Mouse (Mus musculus) kidney, embryonic 14.5 days (tissue): ENCODE data around the gene Naa30. TPM values are rescaled to one million over a fixed set of nuclear protein-coding genes. Genes with fewer than 3 reads are reported as not detected.

ENCODE experiments used
- ATAC-seq: fragments of 200-750 bp; cut with Nextera tagmentation; 2 replicates; pipeline ENCODE4 v1.8.0; 2017; ENCODE audit warnings: moderate number of reproducible peaks, mild to moderate bottlenecking, moderate TSS enrichment, moderate library complexity; ENCODE audit not compliant: low FRiP score, low TSS enrichment
- H3K27ac ChIP-seq: fragments of 300-500 bp; sonication (generic); 2 replicates; pipeline ENCODE4 v1.5.1; 2014; ENCODE audit warnings: low read depth, mild to moderate bottlenecking, low read length, moderate library complexity, mixed read lengths
- H3K27me3 ChIP-seq: fragments of 300-500 bp; sonication (generic); 2 replicates; pipeline ENCODE4 v1.6.1; 2014; ENCODE audit warnings: mild to moderate bottlenecking, low read length; ENCODE audit not compliant: control insufficient read depth, insufficient read depth
- H3K36me3 ChIP-seq: fragments of 300-500 bp; sonication (generic); 2 replicates; pipeline ENCODE4 v1.6.1; 2014; ENCODE audit warnings: low read length, mixed read lengths; ENCODE audit not compliant: control insufficient read depth, insufficient read depth
- H3K4me1 ChIP-seq: fragments of 300-500 bp; sonication (generic); 2 replicates; pipeline ENCODE4 v1.6.1; 2014; ENCODE audit warnings: low read length, mixed read lengths; ENCODE audit not compliant: control insufficient read depth, insufficient read depth
- H3K4me2 ChIP-seq: fragments of 300-500 bp; sonication (generic); replicated peaks from 2 replicates; pipeline ENCODE4 v1.6.1; 2014; ENCODE audit warnings: low read depth, mild to moderate bottlenecking, low read length
- H3K4me3 ChIP-seq: fragments of 300-500 bp; sonication (generic); 2 replicates; pipeline ENCODE4 v1.5.1; 2014; ENCODE audit warnings: mild to moderate bottlenecking, low read length
- H3K9ac ChIP-seq: fragments of 300-500 bp; sonication (generic); 2 replicates; pipeline ENCODE4 v1.6.1; 2014; ENCODE audit warnings: low read depth, mild to moderate bottlenecking, low read length, moderate library complexity
- H3K9me3 ChIP-seq: fragments of 300-500 bp; sonication (generic); 2 replicates; pipeline ENCODE4 v1.6.1; 2016; ENCODE audit warnings: low read length; ENCODE audit not compliant: control insufficient read depth
- WGBS: fragments of 180-500 bp; shearing (Covaris S2); extraction: QIAGEN DNeasy Blood & Tissue Kit; methylation state at CpG from one replicate; pipeline ENCODE4 v1.1.7; 2014; 5-methylcytosine and 5-hydroxymethylcytosine counted together
- polyA plus RNA-seq: library from polyadenylated mRNA; unstranded; fragments of >200 nt; fragmentation: Nextera tagmentation; extraction: Ambion mirVana; gene quantifications from 2 replicates; pipeline ENCODE4 v1.2.1, GENCODE M21; 2014

The Naa30 gene
- polyA plus RNA-seq, 1 experiment from 2014 or later: 16.1 TPM

DNA sequence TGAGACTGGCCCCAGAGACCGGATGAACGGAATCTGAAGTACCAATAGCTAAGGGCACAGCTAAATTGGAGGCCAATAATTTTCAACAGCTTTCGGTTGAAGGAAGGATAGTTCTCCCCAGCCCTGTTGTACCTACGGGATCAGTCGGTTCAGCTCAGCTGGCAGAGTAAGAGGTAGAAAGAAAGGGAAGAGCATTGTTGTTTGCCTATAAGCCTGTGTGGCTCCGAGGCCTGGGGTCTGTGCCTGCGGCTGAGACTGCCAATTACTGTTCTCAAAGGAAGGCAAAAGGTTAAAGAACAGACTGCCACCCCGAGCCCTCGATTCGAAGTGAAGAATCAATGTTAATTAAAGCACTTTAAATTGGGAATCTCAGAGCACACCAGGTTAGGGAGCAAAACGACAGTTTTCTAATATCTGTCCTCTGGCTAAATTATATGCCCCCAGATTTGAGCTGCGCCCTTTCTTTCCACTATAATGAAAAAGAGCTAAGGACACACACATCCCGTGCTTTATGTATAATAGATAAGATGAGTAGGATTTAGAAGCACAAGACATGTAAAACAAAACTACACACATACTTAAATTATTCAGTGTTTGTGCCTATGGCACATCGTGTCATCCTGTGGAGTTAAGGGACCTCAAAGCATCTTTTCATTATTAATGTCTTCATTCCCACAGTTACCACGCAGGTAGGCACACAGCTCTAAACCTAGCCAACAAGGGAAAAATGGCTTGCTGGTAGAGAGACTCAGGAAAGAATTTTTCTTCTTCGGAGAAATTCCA, 13.7 kb upstream of the Naa30 start:
- H3K9ac ChIP-seq: no peak overlapping the region
- H3K36me3 ChIP-seq: no peaks in the 10 kb centered on the region
- no peak for ATAC-seq
- WGBS: 81% methylated on average over 16 of the region's 16 CpGs
- H3K4me3 ChIP-seq: no peak overlapping the region
- no peaks in the 10 kb centered on the region for H3K4me1 ChIP-seq
- no peaks in the 10 kb centered on the region for H3K27me3 ChIP-seq
- no peaks in the 10 kb centered on the region for H3K9me3 ChIP-seq
- no peak overlapping the region for H3K4me2 ChIP-seq
- H3K27ac ChIP-seq: no peak overlapping the region

DNA sequence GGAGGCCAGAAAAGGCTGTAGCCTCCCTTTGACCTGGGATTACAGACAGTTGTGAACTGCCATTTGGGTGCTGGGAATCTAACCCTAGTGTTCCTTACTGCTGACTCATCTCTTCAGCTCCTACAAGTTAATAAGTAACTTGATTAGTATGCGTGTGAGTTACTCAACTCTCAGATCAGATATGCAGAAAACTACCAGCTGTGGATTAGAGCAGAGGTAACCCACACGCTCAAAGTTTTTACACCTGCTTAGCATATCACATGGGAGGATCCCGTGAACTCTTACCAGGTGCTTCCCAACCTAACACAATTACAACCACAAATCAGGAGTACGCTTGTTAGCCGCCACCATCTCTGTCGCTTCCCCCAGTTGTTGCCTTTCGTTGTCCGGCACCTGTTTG, 740 bp upstream of the Naa30 start:
- Histone ChIP-seq H3K36me3 (no peaks in the 10 kb centered on the region; the same call in 1 of the 2 replicates), H3K27me3 (no peaks in the 10 kb centered on the region), H3K9ac (peak overlapping the region; percentile 95; the same call in 1 of the 2 replicates), H3K4me3 (peak overlapping the region; percentile 85), H3K4me1 (peaks cover 13% of the 10 kb centered on the region), H3K9me3 (no peaks in the 10 kb centered on the region), H3K4me2 (peak overlapping the region; percentile 51), H3K27ac (peak overlapping the region; percentile 67; the same call in 1 of the 2 replicates)
- WGBS: 37% methylated on average over 8 of the region's 8 CpGs
- ATAC-seq: peak; percentile 24; the same call in 1 of the 2 replicates

DNA sequence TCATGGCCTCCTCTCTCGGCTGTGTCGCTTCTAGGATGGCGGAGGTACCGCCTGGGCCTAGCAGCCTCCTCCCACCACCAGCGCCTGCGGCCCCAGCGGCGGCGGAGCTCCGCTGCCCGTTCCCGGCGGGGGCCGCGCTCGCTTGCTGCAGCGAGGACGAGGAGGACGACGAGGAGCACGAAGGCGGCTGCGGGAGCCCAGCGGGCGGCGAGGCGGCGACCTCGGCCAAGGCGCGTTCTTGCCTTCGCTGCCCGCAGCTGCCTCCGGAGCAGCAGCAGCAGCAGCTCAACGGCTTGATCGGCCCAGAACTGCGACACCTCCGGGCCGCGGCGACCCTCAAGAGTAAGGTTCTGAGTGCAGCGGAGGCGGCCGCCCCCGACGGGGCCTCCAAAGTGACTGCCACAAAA, 559 bp downstream of the Naa30 start:
- Histone ChIP-seq H3K9me3 (no peaks in the 10 kb centered on the region), H3K36me3 (no peaks in the 10 kb centered on the region; the same call in 1 of the 2 replicates), H3K9ac (peak overlapping the region; percentile 95), H3K27ac (peak overlapping the region; percentile 75), H3K4me1 (peaks cover 13% of the 10 kb centered on the region), H3K4me3 (peak overlapping the region; percentile 85), H3K4me2 (peak overlapping the region; percentile 82), H3K27me3 (no peaks in the 10 kb centered on the region)
- ATAC-seq: peak; percentile 83
- WGBS: 0% methylated on average over 39 of the region's 46 CpGs

DNA sequence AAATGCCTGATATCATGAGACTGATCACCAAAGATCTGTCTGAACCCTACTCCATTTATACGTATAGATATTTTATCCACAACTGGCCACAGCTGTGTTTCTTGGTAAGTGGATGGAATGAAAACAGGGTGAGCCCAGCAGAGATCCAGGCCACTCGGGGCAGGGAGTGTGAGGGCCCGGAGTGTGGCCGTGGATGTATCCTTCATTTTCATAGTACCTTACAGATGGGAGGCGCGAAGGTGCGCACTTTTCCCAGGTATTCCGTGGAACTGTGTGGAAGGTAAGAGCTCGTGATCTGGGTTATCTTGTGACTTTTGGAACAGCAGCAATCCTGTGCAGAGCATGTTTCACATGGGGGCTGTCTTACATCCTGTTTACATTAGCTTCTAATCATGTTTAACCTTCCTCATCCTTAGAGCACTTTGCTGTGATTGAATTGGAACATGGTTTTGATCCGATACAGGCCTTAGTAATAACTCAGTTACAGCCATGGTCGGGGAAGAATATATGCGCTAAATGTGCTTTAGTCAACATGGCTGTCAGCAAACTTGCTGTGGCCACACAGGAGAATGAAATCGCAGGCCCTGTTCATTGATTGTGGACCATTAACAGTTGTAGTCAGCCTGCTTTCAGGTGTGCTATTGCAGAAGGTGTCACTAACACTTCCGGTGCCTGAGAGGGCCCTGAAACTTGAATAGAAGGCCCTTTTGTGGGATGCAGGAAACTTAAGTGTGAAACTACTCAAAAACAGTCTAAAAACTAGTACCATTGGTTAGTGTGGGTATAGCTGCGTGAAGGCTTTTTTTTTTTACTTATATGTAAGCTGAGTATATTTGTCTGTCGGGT, 1.5 kb downstream of the Naa30 start:
- peak; percentile 10; the same call in 1 of the 2 replicates for ATAC-seq
- H3K9ac ChIP-seq: peak overlapping the region; percentile 95
- H3K27ac ChIP-seq: no peak overlapping the region
- H3K9me3 ChIP-seq: no peaks in the 10 kb centered on the region
- H3K4me2 ChIP-seq: peak overlapping the region; percentile 82
- H3K36me3 ChIP-seq: no peaks in the 10 kb centered on the region; the same call in 1 of the 2 replicates
- H3K27me3 ChIP-seq: no peaks in the 10 kb centered on the region
- peak overlapping the region; percentile 85 for H3K4me3 ChIP-seq
- 47% methylated on average over 16 of the region's 16 CpGs for WGBS
- H3K4me1 ChIP-seq: peaks cover 13% of the 10 kb centered on the region

DNA sequence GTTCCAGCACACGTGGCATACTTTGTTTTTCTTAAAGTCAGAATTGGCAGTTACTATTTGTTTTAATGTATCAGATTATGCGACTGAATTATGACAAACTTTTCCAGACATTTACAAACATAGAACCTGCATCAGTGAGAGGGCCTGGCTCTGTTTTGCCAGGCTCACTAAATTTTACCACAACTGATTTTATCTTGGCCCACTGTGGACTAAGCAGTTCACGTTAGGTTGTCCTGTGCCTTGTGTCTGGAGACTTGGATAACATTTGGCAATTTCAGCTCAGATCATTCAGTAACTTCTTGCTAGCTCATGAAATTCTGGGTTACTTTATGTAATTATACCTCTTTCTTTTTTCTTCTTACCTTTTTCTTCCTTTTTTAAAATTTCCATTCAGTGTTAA, 7.7 kb downstream of the Naa30 start:
- no peak overlapping the region for H3K27ac ChIP-seq
- ATAC-seq: no peak
- no peak overlapping the region for H3K4me2 ChIP-seq
- H3K9ac ChIP-seq: no peak overlapping the region
- H3K36me3 ChIP-seq: peaks cover 20% of the 10 kb centered on the region; the same call in 1 of the 2 replicates
- H3K4me1 ChIP-seq: 0 out of 2 replicates have a peak, but pooled peaks cover 1% of the 10 kb centered on the region
- no peaks in the 10 kb centered on the region for H3K9me3 ChIP-seq
- no peak overlapping the region for H3K4me3 ChIP-seq
- WGBS: 76% methylated on average over 3 of the region's 3 CpGs
- no peaks in the 10 kb centered on the region for H3K27me3 ChIP-seq

DNA sequence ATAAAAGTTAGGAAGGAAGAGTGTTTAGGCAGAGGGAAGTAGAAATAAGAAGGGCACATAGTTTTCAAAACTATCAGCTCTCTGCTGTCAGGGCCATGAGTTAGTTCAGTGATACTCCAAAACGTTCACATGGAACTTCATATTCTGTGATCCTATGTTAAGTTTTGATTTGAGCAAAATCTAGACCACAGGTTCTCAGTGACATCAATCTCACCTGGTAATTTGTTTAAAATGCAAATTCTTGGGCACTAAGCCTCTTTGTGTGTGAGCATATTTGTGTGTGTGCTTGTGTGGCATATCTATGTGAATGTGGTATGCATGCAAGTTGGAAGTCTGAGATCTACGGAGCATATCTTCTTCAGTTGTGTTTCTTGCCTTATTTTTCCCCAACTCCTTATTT, 14.2 kb downstream of the Naa30 start:
- Histone ChIP-seq H3K9ac (no peak overlapping the region), H3K36me3 (peaks cover 48% of the 10 kb centered on the region), H3K4me2 (no peak overlapping the region), H3K4me3 (no peak overlapping the region), H3K9me3 (no peaks in the 10 kb centered on the region), H3K27ac (no peak overlapping the region), H3K27me3 (no peaks in the 10 kb centered on the region), H3K4me1 (no peaks in the 10 kb centered on the region)
- WGBS: 96% methylated on average over 2 of the region's 2 CpGs
- ATAC-seq: no peak

DNA sequence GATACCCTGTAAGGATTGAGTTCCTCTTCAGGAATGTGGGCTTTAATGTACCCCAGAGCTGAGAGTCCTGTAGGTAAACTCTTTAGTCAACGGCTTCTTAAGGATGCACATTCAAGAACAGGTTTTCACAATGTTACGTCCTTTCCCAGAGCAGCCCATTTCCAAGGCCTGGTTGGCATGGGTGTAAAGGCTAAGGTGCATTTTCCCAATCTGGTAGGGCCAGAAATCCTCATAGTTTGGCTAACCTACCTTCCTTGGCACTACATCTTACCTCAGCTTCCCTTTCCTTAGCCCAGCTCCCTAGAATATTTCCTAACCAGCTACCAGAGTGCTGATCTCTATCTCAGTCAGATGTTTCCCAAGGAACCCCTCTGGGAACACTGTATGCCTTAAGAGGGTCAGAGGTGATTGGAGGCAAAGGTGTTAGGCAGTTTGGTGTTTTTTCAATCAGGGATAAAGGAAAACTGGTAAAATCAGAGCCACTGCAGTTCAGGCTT, 25.1 kb downstream of the Naa30 start:
- Histone ChIP-seq H3K4me1 (no peaks in the 10 kb centered on the region), H3K27me3 (no peaks in the 10 kb centered on the region), H3K9ac (no peak overlapping the region), H3K27ac (no peak overlapping the region), H3K4me2 (no peak overlapping the region), H3K9me3 (no peaks in the 10 kb centered on the region), H3K4me3 (no peak overlapping the region), H3K36me3 (no peaks in the 10 kb centered on the region)
- 78% methylated on average over 2 of the region's 2 CpGs for WGBS
- no peak for ATAC-seq

DNA sequence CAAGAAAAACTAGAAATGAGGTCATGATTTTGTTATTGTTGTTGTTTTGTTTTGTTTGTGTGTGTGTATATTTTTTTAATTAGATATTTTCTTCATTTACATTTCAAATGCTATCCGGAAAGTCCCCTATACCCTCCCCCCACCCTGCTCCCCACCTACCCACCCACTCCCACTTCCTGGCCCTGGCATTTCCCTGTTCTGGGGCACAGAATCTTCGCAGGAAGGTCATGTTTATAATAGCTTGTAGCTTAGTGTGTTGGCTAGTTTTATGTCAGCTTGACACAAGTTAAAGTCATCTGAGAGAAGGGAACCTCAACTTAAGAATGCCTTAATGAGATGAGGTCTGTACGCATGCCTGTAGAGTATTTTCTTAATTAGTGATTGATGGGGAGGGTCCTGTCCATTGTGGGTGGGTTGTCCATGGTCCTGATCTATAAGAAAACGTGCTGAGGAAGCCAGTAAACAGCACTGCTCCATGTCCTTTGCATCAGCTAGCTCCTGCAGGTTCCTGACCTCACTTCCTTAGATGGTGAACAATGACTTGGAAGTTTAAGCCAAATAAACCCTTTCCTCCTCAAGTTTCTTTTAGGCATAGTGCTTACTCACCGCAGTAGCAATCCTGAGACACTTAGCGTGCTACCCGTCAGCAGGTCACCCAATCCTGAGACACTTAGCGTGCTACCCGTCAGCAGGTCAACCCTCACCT, 29.2 kb downstream of the Naa30 start:
- WGBS: 54% methylated on average over 9 of the region's 9 CpGs
- no peak overlapping the region for H3K27ac ChIP-seq
- ATAC-seq: no peak

More for the DNA sequence above, 29.2 kb downstream of the Naa30 start:
- Histone ChIP-seq H3K9me3 (no peaks in the 10 kb centered on the region), H3K9ac (no peak overlapping the region), H3K4me2 (no peak overlapping the region), H3K4me3 (no peak overlapping the region), H3K27me3 (no peaks in the 10 kb centered on the region), H3K4me1 (no peaks in the 10 kb centered on the region), H3K36me3 (no peaks in the 10 kb centered on the region)
